Mouse (Mus musculus): ENCODE results near the gene Fsd1l. TPM values are rescaled to one million over a fixed set of nuclear protein-coding genes. Genes with fewer than 3 reads are reported as not detected.

Fsd1l gene
- polyA plus RNA-seq, 1 experiment, result 0.55 TPM

- no peaks in the 10 kb centered on the region for H3K27me3 ChIP-seq (replicated peaks; ENCODE audit: control insufficient read depth, insufficient read depth, low read length)
- no peak for DNase-seq
- H3K36me3 ChIP-seq (ENCODE audit: control insufficient read depth, insufficient read depth, low read length), result no peaks in the 10 kb centered on the region
- peaks cover 13% of the 10 kb centered on the region; the same call in 1 of the 2 replicates for H3K4me1 ChIP-seq (ENCODE audit: control insufficient read depth, insufficient read depth, low read length)
- H3K4me3 ChIP-seq (ENCODE audit: insufficient read depth, low read depth, low read length), result no peak overlapping the region
- WGBS, result 71% methylated on average over 8 of the region's 8 CpGs
- peak overlapping the region; percentile 87 for H3K27ac ChIP-seq (ENCODE audit: insufficient read depth, low read depth, low read length)
- no peak for TF ChIP-seq CTCF (conservative IDR thresholded peaks at IDR 0.05; ENCODE audit: insufficient read depth, insufficient read length, low read depth, low read length)
- no peak for TF ChIP-seq POLR2A (IDR thresholded peaks at IDR 0.05; ENCODE audit: low read depth, low read length)
Observed at GRCm38 (mm10) chr4:53591941-53592340, 39.3 kb upstream of the Fsd1l start.

- peak overlapping the region; percentile 87 for H3K27ac ChIP-seq (ENCODE audit: insufficient read depth, low read depth, low read length)
- WGBS, result 43% methylated on average over 9 of the region's 9 CpGs
- H3K36me3 ChIP-seq (ENCODE audit: control insufficient read depth, insufficient read depth, low read length), result no peaks in the 10 kb centered on the region
- TF ChIP-seq CTCF (conservative IDR thresholded peaks at IDR 0.05; ENCODE audit: insufficient read depth, insufficient read length, low read depth, low read length) (no peak), POLR2A (IDR thresholded peaks at IDR 0.05; ENCODE audit: low read depth, low read length) (no peak)
- H3K4me1 ChIP-seq (ENCODE audit: control insufficient read depth, insufficient read depth, low read length), result peaks cover 13% of the 10 kb centered on the region; the same call in 1 of the 2 replicates
- H3K27me3 ChIP-seq (replicated peaks; ENCODE audit: control insufficient read depth, insufficient read depth, low read length), result no peaks in the 10 kb centered on the region
- DNase-seq, result peak; percentile 85
- H3K4me3 ChIP-seq (ENCODE audit: insufficient read depth, low read depth, low read length), result no peak overlapping the region
Observed at GRCm38 (mm10) chr4:53592386-53592785, 38.9 kb upstream of the Fsd1l start.

- Histone ChIP-seq H3K4me1 (ENCODE audit: control insufficient read depth, insufficient read depth, low read length) (peaks cover 13% of the 10 kb centered on the region; the same call in 1 of the 2 replicates), H3K27me3 (replicated peaks; ENCODE audit: control insufficient read depth, insufficient read depth, low read length) (no peaks in the 10 kb centered on the region), H3K4me3 (ENCODE audit: insufficient read depth, low read depth, low read length) (no peak overlapping the region), H3K27ac (ENCODE audit: insufficient read depth, low read depth, low read length) (no peak overlapping the region), H3K36me3 (ENCODE audit: control insufficient read depth, insufficient read depth, low read length) (no peaks in the 10 kb centered on the region)
- TF ChIP-seq CTCF (conservative IDR thresholded peaks at IDR 0.05; ENCODE audit: insufficient read depth, insufficient read length, low read depth, low read length) (peak; percentile 76), POLR2A (IDR thresholded peaks at IDR 0.05; ENCODE audit: low read depth, low read length) (no peak)
- DNase-seq, result peak; percentile 86
- WGBS, result 13% methylated on average over 4 of the region's 4 CpGs
Observed at GRCm38 (mm10) chr4:53594204-53594603, 37.1 kb upstream of the Fsd1l start.

GRCm38 (mm10) chr4:53595246-53596062 is 35.8 kb upstream of the Fsd1l start:
- 60% methylated on average over 12 of the region's 12 CpGs for WGBS
- TF ChIP-seq CTCF (conservative IDR thresholded peaks at IDR 0.05; ENCODE audit: insufficient read depth, insufficient read length, low read depth, low read length) (no peak), POLR2A (IDR thresholded peaks at IDR 0.05; ENCODE audit: low read depth, low read length) (no peak)
- Histone ChIP-seq H3K36me3 (ENCODE audit: control insufficient read depth, insufficient read depth, low read length) (no peaks in the 10 kb centered on the region), H3K4me1 (ENCODE audit: control insufficient read depth, insufficient read depth, low read length) (peaks cover 13% of the 10 kb centered on the region; the same call in 1 of the 2 replicates), H3K4me3 (ENCODE audit: insufficient read depth, low read depth, low read length) (no peak overlapping the region), H3K27ac (ENCODE audit: insufficient read depth, low read depth, low read length) (no peak overlapping the region), H3K27me3 (replicated peaks; ENCODE audit: control insufficient read depth, insufficient read depth, low read length) (no peaks in the 10 kb centered on the region)
- peak; percentile 67 for DNase-seq

GRCm38 (mm10) chr4:53596063-53596895 is 35.0 kb upstream of the Fsd1l start:
- no peak for TF ChIP-seq CTCF (conservative IDR thresholded peaks at IDR 0.05; ENCODE audit: insufficient read depth, insufficient read length, low read depth, low read length)
- TF ChIP-seq POLR2A (IDR thresholded peaks at IDR 0.05; ENCODE audit: low read depth, low read length), result no peak
- 53% methylated on average over 15 of the region's 15 CpGs for WGBS
- Histone ChIP-seq H3K27me3 (replicated peaks; ENCODE audit: control insufficient read depth, insufficient read depth, low read length) (no peaks in the 10 kb centered on the region), H3K4me1 (ENCODE audit: control insufficient read depth, insufficient read depth, low read length) (peaks cover 10% of the 10 kb centered on the region; the same call in 1 of the 2 replicates), H3K4me3 (ENCODE audit: insufficient read depth, low read depth, low read length) (no peak overlapping the region), H3K27ac (ENCODE audit: insufficient read depth, low read depth, low read length) (no peak overlapping the region), H3K36me3 (ENCODE audit: control insufficient read depth, insufficient read depth, low read length) (no peaks in the 10 kb centered on the region)
- peak; percentile 43 for DNase-seq

GRCm38 (mm10) chr4:53600462-53600861 is 30.8 kb upstream of the Fsd1l start:
- DNase-seq, result peak; percentile 44
- H3K4me1 ChIP-seq (ENCODE audit: control insufficient read depth, insufficient read depth, low read length), result peaks cover 6% of the 10 kb centered on the region; the same call in 1 of the 2 replicates
- no peaks in the 10 kb centered on the region for H3K36me3 ChIP-seq (ENCODE audit: control insufficient read depth, insufficient read depth, low read length)
- 47% methylated on average over 6 of the region's 6 CpGs for WGBS
- H3K27me3 ChIP-seq (replicated peaks; ENCODE audit: control insufficient read depth, insufficient read depth, low read length), result no peaks in the 10 kb centered on the region
- H3K27ac ChIP-seq (ENCODE audit: insufficient read depth, low read depth, low read length), result no peak overlapping the region
- no peak overlapping the region for H3K4me3 ChIP-seq (ENCODE audit: insufficient read depth, low read depth, low read length)
- TF ChIP-seq POLR2A (IDR thresholded peaks at IDR 0.05; ENCODE audit: low read depth, low read length) (no peak), CTCF (conservative IDR thresholded peaks at IDR 0.05; ENCODE audit: insufficient read depth, insufficient read length, low read depth, low read length) (peak; percentile 73)
